Mouse (Mus musculus) CD8-positive naive resting alpha-beta T cell, adult 2 months (primary cell): Measurements from ENCODE around the gene Irf5.
"Not testable (repeated sequence)": the region's sequence is repeated elsewhere in the genome, so short reads cannot be mapped to it uniquely, and the experiment has no call there.

ENCODE experiments used
- DNase-seq, 2 experiments: peaks; one replicate each; pipeline ENCODE4 v3.0.0; 2022; ENCODE audit warnings: low read depth in 2 of 2, low spot score in 2 of 2

The Irf5 gene

DNA sequence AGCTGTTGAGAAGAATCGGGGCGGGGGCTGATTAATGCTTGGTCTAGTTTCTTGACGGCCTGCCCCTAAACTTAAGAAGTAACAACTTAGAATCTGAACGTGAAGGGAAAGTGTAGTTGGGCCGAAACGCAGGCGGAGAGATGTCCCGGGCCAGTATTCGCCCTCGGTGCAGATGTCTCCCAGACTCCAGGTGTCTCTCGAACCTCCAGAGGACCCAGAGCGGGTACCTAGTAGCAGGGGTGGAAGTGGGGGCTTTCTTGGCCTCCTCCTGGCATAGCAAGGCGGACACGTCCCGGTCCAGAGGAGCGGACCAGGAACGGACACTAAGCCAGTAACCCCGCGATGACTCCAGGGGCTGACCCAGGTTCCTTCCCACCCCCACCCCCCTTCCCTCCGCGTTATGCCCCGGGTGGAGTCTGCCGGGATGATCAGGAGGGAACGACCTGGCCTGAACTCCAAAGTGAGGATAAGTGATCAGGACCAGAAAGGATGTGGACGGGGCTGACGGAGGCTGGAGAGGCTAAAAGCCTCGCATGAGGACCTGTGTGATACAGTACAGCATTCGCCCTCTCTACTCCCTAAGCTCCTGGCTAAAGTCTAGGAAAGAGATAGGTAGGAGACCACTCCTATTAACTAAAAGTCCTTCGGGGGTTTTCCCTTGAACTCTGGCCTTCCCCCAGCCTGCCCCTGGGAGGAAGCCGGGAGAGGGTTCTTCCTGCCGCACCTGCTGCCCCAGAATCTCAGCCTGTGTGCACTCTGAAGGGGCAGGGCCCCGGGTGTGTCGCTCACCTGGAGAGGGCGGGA, 1.1 kb downstream of the Irf5 start:
- DNase-seq: no peak

DNA sequence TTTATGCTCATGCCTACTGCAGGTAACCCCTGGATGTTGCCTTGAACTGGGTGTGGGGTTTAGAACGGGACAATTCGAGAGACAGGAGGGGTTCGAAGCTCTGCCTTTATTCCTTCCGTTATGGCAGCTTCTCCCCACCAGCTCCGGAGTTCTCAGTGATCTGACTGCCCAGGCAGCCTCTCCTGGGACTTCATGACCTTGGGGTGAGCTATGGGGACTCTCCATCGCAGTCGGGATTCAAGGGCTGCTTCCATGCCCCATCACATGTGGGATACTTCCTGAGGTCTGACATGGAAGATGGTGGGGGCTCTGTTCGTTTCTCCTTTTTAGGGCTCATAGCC, 1.7 kb downstream of the Irf5 start:
- no peak for DNase-seq

DNA sequence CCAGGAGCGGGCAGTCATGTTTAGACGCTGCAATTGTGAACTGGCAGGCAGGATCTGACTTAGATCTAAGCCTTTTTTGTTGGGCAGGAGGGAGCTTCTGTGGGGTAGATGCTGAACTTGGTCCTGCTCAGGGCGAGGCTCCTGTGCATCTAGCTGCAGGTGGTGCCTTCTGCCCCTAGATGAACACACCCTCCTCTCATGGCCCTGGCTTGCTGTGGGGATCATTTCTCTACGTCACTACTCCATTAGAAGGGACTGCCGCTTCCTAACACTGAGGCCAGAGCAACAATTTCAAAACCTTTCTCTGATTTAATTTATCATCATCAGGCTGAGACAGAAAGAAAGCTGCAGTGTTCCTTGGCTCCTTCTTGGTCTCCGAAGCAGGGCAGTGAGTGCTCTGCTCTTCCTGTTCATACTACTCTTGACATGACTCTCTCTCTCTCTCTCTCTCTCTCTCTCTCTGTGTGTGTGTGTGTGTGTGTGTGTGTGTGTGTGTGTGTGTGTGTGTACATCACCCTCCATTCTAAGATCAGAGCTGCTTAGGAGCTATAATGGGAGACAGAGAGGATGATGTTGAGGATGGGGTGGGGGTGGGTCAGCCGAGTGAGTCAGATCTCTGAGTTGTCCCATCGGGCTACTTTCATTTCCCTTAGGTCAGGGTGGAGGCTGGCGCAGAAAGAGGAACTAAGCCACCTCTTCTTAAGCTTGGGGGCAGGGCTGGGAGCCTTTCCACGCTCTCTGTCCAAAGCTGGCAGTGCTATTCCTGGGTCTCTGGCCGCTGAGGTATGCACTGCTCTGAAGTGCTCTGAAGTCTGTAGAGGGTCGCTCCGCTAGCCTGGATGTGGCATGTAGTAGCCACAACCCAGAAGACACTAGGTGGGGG, 2.4 kb downstream of the Irf5 start:
- DNase-seq: no peak

DNA sequence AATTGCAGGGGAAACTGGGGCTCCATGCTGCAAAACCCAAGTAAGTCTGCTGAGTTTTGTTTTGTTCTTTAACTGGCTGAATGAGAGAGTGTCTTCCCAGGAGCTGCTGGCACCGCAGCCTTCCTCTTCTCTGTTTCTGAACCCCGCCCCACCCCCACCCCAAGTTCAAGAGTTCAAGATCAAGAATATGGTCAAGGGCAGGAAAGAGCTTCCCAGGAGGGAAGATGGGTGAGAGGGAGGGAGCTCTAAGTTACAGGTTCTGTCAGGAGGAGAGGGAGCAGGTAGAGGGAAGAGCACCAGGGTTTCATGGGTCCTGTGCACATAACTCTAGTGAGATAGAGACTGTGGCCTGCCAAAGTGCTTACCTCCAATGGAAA, 3.0 kb downstream of the Irf5 start:
- DNase-seq: no peak

DNA sequence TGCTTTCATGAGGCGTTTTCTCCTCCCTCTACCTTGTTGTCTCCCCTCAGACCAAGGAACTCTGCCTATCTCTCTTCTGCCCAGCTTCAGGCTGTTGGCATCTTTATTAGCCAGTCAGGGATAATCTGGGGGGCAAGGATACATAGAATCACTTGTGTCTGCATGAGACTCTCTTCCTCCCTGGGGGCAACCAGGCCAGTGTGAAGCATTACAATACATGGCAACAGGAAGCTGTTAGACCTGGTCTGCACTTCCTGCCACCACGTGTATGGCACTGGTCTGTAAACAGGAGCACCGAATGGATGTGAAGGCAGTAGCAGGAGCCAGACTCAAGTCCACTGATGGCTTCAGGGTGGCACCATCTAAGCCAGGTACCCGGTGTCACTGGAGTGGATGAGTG, 3.6 kb downstream of the Irf5 start:
- DNase-seq: no peak

DNA sequence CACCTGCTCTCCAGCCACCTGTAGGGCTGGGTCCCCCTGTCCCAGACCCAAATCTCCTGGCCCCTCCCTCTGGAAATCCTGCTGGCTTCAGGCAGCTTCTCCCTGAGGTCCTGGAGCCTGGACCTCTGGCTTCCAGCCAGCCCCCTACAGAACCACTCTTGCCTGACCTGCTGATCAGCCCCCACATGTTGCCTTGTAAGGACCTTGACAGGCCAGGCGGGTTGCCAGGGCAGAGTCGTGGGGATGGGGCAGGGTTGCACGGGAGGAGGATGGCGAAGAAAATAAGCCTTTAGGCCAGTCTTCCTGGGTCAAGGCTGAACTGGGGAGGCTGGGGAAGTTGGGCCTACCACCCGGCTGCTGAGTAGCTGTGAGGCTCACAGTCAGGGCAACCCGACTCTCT, 8.9 kb downstream of the Irf5 start:
- no peak for DNase-seq

DNA sequence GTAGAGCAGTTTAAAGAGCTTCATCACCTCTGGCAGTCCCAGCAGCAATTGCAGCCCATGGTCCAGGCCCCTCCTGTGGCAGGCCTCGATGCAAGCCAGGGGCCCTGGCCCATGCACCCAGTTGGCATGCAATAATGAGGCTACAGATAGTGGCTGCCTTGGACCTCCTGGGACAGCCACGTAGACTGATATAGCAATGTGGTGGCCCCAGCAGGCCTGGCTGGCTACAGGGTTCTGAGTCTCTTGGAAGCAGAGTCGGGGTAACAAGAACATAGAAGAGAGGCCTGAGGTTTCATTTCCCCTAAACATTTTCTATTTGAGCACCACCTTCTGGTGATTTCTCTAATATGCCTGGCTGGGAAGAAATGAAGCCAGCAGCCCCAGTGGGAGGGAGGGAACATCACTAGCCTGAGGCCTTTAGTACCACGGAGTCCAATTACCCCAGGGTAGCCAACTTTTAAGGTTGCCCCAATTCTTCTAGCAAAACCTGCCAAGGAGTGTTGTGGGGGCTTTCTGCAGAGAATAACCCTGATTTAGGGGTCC, 10.3 kb downstream of the Irf5 start:
- DNase-seq: no peak

DNA sequence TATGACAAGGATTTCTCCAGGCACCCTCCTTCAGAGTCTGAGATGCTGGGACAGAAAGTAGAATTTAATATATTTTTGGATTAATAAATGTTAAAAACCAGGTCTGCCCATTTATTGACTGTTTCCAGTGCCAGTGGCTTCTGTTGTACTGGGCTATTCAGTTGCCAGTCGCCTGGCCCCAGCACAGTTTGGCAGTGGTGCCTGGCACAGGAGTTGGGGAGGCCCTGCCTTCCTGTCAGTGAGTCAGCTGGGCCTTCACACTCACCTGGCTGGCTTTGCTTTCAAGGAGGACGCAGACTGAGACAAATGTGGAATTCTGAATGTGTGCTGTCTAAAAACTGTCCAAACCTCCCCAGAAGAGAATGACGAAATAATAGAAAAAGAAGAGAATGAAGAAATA, 10.8 kb downstream of the Irf5 start:
- DNase-seq: no peak

DNA sequence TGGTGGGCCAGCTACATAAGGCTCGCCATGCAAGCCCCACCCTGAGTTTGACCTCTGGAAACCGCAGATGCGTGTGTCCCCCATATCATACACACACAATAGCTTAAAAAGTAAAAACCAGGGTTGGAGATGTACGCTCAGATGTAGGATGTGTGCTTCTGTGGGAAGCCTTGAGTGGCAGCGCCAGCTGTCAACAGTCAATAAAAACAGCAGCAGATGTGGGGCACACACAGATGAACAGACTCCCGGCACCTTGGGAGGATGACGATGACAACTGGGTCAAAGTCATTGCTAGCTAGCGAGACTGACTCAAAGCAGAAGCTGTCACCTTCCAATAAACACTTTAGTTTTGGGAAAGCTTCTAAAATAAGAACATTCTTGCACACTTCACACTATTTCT, 13.1 kb downstream of the Irf5 start:
- no peak for DNase-seq

DNA sequence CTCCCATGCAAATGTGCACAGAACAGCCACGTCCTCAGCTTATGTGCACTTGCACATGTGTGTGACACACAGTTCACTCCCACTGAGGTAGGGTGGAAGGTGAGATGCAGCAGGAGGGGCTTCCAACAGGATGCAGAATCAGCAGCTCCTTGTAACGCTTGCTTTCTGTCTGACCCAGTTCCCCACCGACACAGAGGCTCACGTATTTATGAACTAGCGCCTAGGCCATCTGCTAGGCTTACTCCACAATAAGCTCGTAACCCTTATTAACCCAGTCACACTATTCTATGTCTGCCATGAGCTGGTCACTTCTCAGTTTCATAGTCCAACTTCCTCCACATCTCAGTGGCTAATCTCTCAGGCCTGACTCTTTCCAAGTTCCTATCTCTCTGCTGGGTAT, 13.8 kb downstream of the Irf5 start:
- DNase-seq: no peak

DNA sequence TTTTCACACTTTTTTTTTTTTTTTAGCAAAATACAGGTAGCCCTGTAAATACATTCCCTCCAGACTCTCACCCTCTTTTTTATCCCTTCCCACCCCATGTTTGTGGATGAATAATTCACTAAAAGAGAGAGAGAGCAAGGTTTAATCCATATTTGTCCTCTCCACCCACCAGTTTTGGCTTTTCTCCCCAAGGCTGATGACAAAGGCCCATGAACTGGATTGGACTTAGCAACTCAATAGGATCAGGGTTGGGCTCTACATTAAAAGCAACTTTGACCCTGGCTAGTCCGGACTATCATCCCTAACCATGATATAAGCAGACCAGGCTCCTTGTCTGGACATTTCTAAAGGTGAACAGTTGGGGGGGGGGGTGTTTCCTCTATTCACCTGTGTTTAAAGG, 14.5 kb downstream of the Irf5 start:
- no peak for DNase-seq

DNA sequence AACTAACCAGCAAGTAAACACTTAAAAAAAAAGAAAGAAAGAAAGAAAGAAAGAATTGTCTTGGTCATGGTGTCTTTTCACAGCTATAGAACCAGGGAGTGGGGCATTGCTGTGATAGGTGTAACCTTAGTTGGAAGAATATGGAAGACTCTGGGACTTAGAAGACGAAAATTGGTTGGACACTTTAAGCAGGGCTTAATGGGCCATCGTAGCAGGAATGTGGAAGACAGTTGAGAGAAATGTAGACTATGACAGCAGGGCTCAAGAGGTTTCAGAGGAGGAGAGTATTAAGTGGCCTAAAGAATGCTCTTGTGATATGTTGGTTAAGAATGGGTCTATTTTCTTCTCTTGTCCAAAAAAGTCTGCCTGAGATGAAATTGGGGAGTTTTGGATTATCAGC, 19.2 kb downstream of the Irf5 start:
- DNase-seq: no peak

DNA sequence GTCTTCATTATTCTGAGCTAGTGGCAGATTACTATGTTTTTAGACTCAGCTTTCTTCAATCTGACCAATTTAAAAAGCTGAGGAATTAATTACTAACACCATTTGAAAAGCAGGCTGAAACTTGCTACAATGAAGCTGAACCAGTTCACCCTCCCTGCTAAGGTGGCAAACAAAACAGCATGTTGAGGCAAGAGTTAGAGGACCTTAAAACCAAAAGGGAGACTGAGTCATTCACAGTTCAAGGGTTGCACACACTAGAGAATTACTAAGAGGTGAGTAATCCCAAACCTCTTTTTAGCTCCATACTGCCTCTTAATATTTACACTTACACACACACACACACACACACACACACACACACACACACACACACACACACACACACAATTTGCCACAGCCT, 21.2 kb downstream of the Irf5 start:
- no peak for DNase-seq

DNA sequence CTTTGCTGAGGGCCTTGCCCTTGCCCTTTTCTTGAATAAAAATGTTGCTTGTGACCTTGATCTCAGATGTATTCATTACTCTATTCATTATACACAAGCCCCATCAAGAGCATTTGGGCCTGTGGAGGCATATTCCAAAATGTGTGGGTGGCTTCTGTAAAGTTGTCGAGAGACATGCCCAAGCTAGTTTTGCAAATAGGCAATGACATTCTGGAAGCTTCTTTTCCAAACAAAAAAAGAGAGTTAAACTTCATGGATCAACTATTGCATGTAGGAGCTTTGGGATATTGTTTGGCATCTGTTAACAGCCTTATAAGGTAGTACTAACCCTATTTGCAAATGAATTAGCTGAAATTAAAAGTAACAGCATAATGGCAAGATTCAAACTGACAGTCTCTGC, 21.7 kb downstream of the Irf5 start:
- DNase-seq: no peak

DNA sequence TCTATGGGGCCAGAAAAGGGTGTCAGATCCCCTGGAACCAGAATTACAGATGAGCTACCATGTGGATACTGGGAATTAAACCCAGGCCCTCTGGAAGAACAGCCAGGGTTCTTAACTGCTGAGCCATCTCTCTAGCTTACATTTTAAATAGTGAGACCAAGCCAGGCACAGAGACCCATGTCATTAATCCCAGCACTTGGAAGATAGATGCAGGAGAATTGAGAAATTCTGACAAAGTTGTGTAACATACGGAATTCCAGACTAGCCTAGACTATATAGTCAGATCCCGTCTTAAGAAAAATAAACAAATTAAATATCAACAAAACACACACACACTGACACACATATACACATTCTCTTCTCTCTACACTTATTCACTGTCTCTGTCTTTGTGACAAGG, 26.1 kb downstream of the Irf5 start:
- no peak for DNase-seq

DNA sequence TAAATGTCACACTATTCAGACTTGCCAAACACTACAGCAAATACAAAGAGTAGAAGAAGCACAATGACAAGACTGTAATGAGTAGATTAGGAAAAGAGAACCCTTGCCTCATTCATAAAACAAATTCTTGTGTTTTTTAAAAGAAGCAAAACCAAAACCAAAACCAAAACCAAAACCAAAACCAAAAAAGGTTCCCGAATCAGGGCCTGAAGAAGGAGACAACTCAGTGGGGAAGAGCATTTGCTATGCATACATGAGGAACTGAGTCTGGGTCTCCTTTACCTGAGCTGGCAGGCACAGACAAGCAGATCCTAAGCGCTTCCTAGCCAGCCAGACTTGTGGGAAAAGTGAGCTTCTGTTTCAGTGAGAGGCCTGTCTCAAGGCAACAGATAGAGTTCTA, 30.7 kb downstream of the Irf5 start:
- DNase-seq: no peak

DNA sequence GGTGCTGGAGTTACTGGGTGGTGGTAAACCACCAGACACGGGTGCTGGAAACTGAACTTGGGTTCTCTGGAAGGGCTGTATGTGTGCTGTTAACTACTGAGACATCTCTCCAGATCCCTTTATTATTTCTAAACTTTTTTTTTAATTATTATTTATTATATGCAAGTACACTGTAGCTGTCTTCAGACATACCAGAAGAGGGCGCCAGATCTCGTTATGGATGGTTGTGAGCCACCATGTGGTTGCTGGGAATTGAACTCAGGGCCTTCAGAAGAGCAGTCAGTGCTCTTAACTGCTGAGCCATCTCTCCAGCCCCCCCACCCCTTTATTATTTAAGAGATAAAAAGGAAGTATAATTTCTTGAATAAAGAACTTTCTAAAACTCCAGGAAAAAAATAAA, 50.0 kb downstream of the Irf5 start:
- DNase-seq: not testable (repeated sequence)

DNA sequence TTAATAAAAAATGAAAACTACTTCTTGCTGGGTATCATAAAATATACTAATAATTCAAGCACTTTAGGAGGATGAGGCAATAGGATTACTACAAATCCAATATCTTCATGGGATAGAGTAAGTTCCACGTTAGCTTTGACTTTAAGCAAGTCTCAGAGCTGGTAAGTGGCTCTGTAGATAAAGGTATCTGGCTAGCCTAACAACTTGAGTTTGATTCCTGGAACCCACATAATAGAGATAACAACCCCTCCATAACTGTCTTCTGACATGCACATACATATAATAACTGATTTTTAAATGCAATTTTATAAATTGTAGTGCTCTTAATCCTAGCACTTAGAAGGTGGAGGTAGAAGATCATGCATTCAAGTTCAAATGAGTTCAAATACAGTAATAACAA, 54.3 kb downstream of the Irf5 start:
- DNase-seq: no peak

DNA sequence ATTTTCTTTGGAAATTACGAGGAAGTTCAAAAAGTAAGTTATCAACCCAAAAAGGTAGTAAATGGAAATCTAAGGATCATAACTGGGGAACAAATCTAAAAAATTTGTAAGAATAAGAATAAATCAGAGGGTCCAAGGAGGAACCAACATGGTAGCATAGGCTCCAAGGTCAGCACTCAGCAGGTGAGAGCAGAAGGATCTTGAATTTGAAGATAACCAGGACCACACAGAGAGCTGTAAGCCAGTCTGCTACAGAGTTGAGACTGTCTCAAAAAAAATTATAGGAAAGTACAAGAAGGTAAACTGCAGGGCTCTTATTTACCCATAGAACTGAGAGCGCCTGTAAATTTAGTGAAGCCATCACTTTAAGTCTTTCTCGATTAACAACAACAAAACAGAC, 54.8 kb downstream of the Irf5 start:
- DNase-seq: no peak
